Mouse (Mus musculus): ENCODE measurements around the gene Acadl. TPM values are rescaled to one million over a fixed set of nuclear protein-coding genes. Genes with fewer than 3 reads are reported as not detected.

The Acadl gene
- total RNA-seq, 2 experiments from 2014 or later, result 27.1 to 33.1 TPM

DNA sequence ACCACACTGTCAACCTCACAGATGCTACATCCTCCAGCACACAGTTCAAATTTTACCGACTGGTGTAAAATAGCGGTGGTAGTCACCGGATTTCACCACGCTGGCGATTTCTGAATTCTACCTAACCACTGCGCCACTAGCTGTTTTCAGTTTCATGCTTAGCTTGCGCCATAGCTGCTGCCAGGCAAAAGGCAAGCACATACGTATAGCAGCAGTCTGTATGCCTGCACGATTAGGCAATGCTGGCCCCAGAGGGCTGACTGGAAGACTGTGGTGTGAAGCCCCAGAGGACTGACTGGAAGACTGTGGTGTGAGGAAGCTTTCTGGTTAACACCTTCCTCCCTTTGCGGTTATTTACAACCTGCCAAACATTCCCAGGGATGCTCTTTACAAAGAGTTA lies 21.1 kb downstream of the Acadl start:
- intact Hi-C loops (cut with DNase I), result no loop called here
- no peak for DNase-seq (ENCODE audit: low spot score in 2 of 2)

DNA sequence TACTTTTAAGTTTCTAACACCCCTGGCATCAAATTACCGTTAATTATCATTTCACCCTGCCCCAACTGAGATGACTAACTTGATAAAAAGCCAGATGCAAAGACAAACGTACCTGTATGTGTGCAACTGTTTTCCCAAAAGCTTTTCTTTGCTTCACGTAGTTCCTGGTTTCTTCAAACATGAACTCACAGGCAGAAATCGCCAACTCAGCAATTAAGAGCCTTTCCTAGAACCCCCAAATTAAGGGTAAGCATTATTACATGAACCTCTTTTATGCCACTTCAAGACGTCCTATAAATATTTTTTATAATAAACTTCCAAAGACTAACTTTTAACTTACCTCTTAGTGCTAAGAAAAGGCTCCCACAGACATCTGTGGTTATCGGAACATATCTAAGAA lies 21.6 kb downstream of the Acadl start:
- intact Hi-C loops (cut with DNase I), result no loop called here
- no peak for DNase-seq (ENCODE audit: low spot score in 2 of 2)

DNA sequence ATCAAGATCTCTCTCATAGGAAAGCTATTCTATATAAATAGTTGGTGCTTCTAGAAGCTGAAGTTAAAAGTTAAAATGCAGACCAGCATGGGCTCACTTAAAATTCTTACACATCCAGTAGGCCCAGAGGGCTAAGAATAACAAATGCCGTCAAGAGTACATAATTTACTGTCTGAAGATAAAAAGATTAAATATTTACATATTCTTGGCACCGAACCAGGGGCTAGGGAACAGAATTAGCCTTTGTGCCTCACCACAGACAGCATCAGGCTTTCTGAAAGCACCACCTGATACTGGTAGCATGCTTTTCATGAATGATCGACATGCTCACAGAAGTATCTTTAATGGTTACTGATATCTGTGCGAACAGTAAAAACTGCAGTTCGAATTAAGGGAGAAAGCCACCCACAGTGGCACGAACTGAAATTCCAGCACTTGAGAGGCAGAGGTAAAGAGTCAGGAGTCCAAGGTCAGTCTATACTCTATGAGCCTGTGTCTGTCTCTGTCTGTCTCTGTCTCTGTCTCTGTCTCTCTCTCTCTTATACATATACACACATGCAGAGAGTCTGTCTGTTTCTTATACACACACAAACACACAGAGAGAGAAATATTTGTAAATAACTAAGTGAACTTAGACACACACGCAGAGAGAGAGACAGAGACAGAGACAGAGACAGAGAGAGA lies 23.2 kb downstream of the Acadl start:
- DNase-seq (ENCODE audit: low spot score in 2 of 2), result no peak
- intact Hi-C loops (cut with DNase I), result no loop called here

DNA sequence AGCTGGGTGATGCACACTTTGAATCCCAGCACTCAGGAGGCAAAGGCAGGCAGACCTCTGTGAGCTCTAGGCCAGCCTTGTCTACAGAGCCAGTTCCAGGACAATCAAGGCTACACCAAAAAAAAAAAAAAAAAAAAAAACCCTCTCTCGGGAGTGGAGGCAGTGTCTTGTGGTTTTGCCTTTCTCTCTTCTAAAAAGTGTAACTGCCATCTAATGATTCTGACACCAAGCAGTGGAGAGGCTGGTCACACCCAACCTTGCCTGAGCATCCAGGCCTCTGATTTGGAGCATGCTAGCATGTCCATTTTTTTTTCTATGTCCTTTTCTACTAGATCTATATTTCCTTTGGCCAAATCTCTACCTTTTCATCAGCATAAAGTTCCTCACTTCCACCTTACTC lies 23.9 kb downstream of the Acadl start:
- no peak for DNase-seq (ENCODE audit: low spot score in 2 of 2)
- intact Hi-C loops (cut with DNase I), result no loop called here

DNA sequence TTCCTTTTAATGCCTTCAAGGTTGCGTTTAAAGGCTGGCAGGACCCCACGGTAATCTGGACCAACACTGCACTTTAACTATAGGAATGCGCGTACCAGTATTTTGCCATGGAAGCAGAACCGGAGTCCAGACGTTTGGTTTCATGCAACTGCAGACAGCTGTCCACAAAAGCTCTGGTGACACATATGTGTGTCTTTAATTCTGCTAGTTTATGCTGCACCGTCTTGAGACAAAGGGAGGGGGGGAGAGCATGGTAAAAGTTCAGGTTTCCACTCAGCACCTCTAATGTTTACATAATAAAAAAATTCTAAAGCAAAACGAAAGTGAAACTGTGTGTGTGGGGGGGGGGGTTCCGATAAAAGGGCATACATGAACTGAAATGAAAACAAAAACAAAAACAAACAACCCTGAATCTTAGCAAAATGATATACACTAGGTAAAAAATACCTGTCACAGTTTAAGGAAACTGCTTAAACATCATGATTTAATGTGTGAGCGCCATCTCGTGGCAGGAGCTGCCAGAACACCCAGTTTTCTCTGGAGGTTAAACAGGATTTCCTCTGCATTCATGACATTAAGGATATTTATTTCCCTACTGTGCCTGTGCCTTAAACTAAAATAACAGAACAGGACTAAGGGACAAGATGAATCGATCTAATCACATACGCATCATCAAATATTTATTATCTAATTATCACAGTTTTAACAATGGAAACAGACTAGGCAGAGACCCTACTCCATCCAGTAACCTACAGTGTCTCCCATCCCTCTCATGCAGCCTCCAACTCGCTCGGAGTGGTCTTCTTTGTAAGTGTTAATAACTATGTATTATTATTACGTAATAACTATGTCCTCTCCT lies 24.7 kb downstream of the Acadl start:
- DNase-seq (ENCODE audit: low spot score in 2 of 2), result peak; percentile 78 to 87
- intact Hi-C loops (cut with DNase I), result no loop called here

DNA sequence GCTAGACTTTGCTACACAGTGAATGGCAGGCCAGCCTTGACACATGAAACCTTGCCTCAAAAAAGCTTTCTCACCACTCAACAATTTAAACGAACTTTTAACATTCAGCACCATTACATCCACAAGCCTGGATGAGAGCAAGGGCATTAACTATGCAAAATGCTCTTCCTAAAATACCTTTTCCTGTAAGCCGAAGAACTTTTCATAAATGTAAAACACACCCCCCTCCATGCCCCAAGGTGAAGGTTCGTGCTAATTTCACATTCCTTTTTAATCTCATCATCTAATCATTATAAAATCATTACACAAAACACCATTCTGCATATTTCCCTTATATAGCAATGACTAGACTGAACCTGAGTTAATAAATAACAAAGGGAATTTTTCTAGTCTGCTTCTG lies 25.9 kb downstream of the Acadl start:
- intact Hi-C loops (cut with DNase I), result no loop called here
- DNase-seq (ENCODE audit: low spot score in 2 of 2), result no peak

DNA sequence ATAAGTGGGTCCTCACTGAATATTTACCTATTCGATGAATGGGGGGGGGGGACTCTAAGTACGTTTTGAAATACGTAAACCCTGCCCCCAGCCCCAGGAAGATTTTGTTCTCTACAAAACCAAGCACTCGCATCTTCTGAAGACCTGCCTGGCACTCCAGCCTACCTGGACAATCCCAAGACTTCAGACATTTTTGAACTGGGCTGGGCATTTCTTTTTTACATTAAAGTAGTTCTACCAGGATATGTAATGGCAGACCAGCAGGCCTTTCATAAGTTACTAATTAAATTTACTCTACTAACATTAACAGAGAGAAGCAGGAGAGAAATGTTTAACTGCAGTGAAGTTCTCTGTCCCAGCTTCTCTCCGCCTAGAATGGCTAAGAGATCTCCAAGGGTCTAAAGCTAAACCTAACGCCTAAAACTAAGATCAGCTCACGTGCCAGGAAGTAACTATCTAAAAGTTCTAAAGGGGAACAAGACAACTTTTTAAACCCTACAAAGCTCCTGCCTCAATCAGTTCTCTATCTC lies 30.4 kb downstream of the Acadl start:
- intact Hi-C loops (cut with DNase I), result no loop called here
- DNase-seq (ENCODE audit: low spot score in 2 of 2), result no peak

DNA sequence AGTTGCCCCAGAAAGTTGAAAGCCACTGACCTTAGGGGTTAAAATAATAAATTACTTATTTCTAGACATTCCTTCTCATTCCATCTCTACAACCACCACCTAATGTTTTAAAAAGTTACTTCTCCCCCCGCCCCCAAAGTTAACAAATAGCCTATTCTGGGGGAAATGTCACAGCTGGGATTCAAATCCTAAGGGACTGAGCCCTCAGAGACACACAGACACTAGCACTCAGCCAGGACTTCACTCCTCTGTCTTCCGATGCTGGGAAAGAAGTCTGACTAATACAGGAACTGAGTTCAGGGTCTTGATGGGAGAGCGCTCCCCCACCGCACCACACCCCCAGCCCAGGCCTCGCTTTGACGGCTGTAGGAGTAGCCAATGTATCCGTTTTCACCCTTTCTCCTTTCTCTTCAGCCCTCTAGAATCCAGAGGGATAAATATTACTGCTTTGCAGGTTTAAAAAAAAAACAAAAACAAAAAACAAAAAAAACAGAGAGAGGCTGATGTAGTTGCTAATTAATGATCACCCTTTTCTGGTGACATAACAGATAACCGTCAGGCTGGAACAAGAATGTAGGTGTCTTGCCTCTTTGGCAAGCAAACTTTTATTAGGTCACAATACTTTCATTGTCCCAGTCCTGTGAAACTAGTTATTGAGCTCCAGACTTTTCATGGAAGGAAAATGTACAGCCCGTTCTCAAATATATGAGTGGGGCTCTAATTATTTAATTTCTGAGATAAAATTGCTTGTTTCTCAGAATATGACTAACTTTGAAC lies 31.1 kb downstream of the Acadl start:
- intact Hi-C loops (cut with DNase I), result no loop called here
- no peak for DNase-seq (ENCODE audit: low spot score in 2 of 2)

DNA sequence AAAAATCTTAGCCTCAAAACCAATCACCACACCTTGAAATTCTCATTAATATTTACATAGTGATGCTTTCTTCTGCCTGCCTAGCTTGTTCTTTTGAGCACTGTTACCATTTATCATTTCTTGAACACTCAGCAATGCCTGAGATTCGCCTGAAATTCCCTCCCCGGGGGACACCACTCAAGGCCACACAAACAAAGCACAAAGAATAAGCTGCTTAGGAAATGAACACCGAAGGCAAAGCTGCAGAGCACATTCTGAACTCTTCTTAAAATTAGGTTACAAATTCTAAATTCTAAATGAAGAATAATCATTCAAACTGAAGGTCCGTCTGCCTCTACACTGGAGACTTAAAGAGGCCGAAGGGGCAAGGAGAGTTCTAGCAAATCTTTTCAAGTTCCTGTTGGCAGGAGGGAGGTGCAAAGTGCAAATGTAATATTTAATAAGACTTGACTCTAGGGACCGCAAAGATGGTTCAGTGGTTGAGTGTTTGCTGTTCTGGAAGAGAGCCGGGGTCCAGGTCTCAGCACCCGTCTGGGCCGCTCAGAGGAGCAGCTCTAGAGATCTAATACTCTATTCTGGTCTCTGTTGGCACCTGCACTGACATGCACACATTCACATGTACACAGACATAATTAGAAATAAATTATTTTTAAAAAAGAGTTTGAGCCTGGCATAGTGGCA lies 33.5 kb downstream of the Acadl start:
- no peak for DNase-seq (ENCODE audit: low spot score in 2 of 2)
- intact Hi-C loops (cut with DNase I), result no loop called here

DNA sequence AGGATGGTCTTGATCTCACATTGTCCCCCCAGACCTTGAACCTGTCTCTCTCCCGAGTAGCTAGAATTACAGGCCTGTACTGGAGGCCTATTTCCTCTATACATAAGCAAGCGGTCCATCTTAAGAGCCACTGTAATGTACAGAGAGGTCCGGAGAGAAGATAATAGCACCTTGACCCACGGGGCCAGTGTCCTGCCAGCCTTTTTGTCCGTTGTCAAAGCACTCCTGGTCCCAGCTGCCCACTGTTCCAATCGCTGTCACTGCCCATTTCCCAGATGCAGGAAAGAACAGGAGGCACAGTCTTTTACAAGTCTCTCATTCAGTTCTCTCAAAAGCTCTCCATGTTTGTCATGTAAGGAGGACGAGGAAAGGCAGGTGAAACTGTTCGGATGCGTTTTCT lies 41.1 kb downstream of the Acadl start:
- no peak for DNase-seq (ENCODE audit: low spot score in 2 of 2)
- intact Hi-C loops (cut with DNase I), result no loop called here

DNA sequence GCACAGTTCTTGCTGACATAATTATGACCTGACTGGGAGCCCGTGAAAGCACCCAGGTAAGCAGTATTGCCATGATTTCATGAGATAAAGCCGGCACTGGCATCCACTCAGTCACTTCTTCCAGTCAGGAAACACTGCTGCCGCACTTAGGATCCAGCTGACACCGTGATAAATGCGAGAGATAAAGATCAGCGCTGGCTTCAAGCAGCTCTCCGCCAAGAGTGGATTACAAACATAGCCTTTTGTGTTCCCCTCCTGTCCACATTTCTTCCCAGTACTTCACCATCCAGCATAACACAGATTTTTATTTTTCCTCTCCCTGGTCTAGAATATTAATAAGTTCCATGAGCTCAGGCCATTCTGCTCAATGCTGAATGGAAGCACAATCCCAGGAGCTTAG lies 42.8 kb downstream of the Acadl start:
- no peak for DNase-seq (ENCODE audit: low spot score in 2 of 2)
- intact Hi-C loops (cut with DNase I), result no loop called here

DNA sequence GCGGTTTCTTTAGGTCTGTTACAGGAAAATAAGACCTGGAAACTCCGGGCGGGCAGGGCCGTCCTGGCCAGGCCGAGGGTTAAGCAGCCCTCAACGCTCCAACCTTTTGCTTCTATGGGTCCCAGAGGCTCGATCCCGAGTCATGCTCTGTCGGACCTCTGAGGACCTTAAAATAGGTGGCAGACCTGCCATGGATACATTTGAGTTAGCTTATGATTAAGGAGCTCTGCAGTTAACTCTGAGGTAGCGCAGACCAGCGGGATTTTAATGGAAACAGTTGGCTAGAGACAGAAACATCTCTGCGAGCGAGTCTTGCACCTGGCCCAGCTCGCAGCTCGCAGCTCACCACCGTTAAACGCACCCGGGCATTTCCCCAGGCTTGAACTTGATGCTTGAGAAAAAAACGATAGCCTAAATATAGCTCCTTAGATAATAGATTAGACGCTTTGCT lies 45.2 kb downstream of the Acadl start:
- intact Hi-C loops (cut with DNase I), result loop anchor here (2.0 kb wide), 1 partner anchor 117 kb away; the partner anchor contains the start of gene Rpe
- peak; percentile 18 to 19 for DNase-seq (ENCODE audit: low spot score in 2 of 2)

DNA sequence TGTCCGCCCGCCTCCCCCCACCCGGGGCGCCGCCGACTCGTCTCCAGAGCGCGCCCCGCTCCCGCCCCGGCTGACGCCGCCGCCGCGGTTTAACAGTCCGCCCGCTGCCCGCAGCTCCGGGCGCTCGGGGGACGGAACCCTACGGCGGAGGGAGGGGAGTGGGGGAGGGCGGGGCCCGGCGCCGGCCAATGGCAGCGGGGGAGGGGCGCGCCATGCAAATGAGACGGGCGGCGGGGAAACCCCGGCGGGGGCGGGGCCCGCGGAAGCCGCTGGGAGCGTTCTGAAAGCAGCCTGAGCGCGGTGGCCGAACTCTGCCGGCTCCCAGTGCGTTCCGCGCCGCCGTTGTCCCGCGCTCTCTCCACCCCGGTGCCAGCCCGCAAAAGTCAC lies 45.6 kb downstream of the Acadl start, which contains the start of gene Kansl1l:
Kansl1l (minus strand) TSS at position 110 of the 387 bp plus-strand sequence.
- DNase-seq (ENCODE audit: low spot score in 2 of 2), result peak; percentile 92 to 96
- intact Hi-C loops (cut with DNase I), result loop anchor here (2.0 kb wide), 1 partner anchor 117 kb away; the partner anchor contains the start of gene Rpe

DNA sequence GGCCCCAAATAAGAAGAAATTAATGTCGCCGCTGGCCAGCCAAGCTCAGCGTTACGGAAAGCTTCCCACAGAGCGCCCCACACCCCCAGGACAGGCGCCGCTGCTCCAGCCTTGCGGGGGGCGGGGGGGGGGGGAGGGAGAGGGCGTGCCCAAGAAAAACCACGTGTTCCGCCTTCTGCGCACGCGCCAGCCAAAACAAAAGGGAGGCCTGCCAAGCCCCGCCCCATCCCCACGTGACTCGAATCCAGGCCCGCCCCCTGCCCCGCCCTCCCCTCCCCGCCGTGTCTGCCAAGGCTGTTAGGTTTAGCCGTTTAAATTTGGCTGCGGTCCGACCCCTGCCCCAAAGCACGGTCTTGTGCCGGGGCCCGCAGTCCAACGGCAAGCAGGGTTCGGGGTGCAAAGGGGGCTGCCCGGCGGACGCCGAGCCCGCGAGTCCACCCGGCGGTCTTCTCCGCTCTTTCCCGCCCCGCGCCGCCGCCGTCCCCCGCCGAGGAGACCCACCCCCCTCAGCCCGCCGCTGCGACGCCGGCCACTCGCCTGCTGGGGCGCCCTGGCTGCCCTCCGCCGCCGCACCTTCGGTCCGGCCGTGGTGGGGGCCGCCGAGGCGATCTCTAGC lies 46.1 kb downstream of the Acadl start:
- DNase-seq (ENCODE audit: low spot score in 2 of 2), result peak; percentile 96 to 97
- intact Hi-C loops (cut with DNase I), result loop anchor here (2.0 kb wide), 1 partner anchor 116 kb away; the partner anchor contains the start of gene Rpe

DNA sequence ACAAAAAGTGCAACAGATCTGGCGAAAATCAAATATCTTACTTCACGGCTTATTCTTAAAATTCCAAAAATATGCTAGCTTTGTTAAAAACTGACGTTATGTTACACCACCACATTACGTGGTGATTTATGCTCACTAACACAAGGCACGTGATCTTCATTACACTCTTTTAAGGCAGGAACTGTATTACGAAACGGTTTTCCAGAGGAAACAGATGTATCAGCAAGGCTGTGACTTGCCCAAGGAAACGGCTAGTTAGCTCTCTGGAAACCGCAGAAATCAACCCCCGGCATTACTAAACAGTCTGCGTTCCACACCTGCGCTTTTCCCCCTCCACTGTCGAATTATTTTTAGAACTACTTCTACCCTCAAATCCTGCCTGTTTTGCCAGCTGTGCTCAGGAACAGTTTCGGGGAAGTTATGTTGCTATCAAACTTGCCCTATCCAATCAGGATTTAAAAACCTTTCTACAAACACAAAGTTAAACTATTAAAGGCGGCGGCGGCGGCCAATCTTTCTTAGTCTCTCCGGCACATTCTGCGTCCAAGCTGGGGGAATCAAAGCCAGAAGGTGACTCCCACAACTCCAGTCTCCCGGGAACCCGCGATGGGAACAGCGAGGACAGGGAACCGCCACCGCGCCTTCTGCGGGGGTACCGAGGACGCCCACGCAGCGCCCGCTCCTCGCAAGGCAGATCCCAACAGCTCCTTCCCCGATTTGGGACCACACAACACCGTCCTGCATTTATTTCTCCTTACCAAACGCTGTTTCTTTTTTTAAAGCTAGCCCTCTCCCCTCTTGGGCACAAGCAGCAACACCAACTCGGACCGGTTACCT lies 46.9 kb downstream of the Acadl start:
- peak; percentile 75 to 76 for DNase-seq (ENCODE audit: low spot score in 2 of 2)
- intact Hi-C loops (cut with DNase I), result loop anchor here (2.0 kb wide), 1 partner anchor 115 kb away; the partner anchor contains the start of gene Rpe

DNA sequence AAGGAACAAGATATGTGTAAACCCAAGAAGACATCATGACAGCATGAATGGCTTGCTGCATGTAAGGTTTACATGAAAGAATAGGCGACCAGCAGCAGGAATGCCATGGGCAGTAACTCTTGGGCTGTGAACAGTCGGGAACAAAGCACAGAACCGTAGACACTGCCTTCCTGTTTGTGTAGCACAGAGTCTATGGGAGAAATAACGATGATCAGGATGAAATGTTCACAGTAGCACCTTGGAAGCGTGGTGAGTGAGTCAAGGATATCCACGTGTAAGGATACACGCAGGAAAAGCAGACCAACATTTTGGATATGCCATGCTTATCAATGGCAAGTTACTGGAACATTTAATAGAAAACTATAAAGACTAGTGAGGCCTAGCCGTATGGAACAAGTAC lies 48.3 kb downstream of the Acadl start:
- intact Hi-C loops (cut with DNase I), result no loop called here
- no peak for DNase-seq (ENCODE audit: low spot score in 2 of 2)

DNA sequence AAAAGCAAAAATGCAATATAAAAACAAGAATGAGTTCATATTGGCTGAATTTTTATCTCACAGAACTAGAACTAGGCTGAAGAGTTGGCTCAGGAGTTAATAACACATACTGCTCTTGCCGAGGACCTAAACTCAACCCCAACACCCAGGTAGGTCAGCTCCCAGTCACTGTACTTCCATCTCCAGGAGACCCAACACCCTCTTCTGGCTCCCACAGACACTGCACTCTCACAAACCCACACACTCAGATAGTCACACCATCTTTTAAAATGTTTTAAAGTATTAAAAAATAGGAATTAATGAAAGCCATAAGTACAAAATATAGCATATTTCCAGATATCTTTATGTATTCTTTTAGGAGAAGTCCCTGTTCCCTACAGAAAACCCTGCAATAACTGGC lies 49.9 kb downstream of the Acadl start:
- no peak for DNase-seq (ENCODE audit: low spot score in 2 of 2)
- intact Hi-C loops (cut with DNase I), result no loop called here

DNA sequence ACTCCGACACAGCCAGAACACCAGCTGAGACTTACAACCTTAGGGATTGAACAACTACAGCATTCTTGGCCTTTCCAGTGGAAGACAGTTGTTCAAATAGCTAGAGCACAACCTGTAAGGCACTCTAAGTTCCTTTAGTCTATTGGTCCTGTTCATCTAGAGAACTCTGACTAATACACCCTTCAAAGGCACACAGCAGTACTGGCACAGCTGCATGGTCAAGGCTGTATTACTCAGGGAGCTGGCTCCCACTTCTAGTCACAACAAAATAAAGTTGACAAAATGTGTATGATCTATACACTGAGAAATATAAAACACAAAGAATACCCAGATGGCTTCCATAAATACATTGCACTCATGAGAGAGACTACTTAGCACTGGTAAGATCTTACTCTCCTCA lies 56.3 kb downstream of the Acadl start:
- no peak for DNase-seq (ENCODE audit: low spot score in 2 of 2)
- intact Hi-C loops (cut with DNase I), result no loop called here

All from left cerebral cortex, postnatal 14 days (tissue).